Mouse (Mus musculus): Measurements from ENCODE around the gene Hist1h3e. TPM values are rescaled to one million over a fixed set of nuclear protein-coding genes. Genes with fewer than 3 reads are reported as not detected.

The Hist1h3e gene
- polyA plus RNA-seq, 1 experiment from 2014 or later, result 2.7 TPM

DNA sequence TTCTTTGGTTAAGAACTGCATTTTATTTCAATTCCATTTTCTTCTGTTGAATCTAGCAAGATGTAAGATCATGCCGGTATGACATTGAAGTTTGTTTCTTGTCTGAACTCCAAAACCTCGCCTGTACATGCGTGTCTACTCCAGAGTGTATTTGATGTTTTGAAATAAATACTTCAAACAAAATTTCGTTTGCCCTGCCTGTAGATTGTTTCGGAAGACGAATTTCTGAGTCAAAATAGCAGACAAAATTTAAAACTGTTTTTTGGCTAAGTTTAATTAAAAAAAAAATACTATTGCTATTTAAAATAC lies 43.9 kb downstream of the Hist1h3e start:
- no peaks in the 10 kb centered on the region for H3K36me3 ChIP-seq (ENCODE audit: control insufficient read depth, insufficient read depth, low read length)
- H3K9ac ChIP-seq (ENCODE audit: low read depth, low read length), result no peak overlapping the region
- under 1% methylated on average over 6 of the region's 6 CpGs for WGBS
- H3K4me2 ChIP-seq (ENCODE audit: low read depth, low read length), result peak overlapping the region; percentile 50
- no peaks in the 10 kb centered on the region for H3K27me3 ChIP-seq (replicated peaks; ENCODE audit: control insufficient read depth, insufficient read depth, low read length)
- H3K9me3 ChIP-seq (ENCODE audit: control insufficient read depth, low read length), result no peaks in the 10 kb centered on the region
- no peak for ATAC-seq
- H3K27ac ChIP-seq (ENCODE audit: low read length), result no peak overlapping the region
- H3K4me1 ChIP-seq (ENCODE audit: control insufficient read depth, insufficient read depth, low read length), result 0 out of 2 replicates have a peak, but pooled peaks cover 5% of the 10 kb centered on the region
- peak overlapping the region; percentile 50 for H3K4me3 ChIP-seq (ENCODE audit: low read length)

DNA sequence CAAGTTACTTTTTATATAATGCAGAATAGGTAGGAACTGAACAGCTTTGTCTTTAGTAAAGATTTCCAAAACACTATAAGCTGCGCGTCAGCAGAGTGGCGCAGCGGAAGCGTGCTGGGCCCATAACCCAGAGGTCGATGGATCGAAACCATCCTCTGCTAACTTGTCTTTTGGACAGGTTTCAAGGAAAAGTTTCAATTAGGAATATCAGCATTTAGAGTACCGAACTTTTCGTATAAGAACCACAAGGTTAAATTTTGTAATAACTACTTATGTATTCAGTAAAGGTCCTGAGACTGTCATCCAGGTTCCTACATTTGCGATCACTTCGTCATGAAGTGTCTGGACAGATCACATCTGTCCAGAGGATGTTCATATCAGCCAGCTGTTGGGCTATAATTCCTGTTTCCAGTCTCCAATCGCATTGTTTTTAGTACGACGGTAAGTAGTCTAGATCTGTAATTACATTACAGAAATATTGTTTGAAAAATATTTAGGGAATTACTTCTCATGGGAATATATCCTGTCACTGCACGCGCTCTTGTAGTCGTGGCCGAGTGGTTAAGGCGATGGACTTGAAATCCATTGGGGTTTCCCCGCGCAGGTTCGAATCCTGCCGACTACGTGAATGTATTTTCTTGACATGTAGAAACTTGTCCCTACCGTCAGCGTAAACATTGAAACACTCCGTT lies 44.4 kb downstream of the Hist1h3e start:
- Histone ChIP-seq H3K4me3 (ENCODE audit: low read length) (peak overlapping the region; percentile 50), H3K9me3 (ENCODE audit: control insufficient read depth, low read length) (no peaks in the 10 kb centered on the region), H3K27ac (ENCODE audit: low read length) (0 out of 2 replicates have a peak overlapping the region, but pooled peaks have one; percentile 35), H3K4me2 (ENCODE audit: low read depth, low read length) (peak overlapping the region; percentile 71), H3K36me3 (ENCODE audit: control insufficient read depth, insufficient read depth, low read length) (no peaks in the 10 kb centered on the region), H3K9ac (ENCODE audit: low read depth, low read length) (peak overlapping the region; percentile 58; the same call in 1 of the 2 replicates), H3K4me1 (ENCODE audit: control insufficient read depth, insufficient read depth, low read length) (0 out of 2 replicates have a peak, but pooled peaks cover 5% of the 10 kb centered on the region), H3K27me3 (replicated peaks; ENCODE audit: control insufficient read depth, insufficient read depth, low read length) (no peaks in the 10 kb centered on the region)
- peak; percentile 91 for ATAC-seq
- WGBS, result under 1% methylated on average over 27 of the region's 27 CpGs

DNA sequence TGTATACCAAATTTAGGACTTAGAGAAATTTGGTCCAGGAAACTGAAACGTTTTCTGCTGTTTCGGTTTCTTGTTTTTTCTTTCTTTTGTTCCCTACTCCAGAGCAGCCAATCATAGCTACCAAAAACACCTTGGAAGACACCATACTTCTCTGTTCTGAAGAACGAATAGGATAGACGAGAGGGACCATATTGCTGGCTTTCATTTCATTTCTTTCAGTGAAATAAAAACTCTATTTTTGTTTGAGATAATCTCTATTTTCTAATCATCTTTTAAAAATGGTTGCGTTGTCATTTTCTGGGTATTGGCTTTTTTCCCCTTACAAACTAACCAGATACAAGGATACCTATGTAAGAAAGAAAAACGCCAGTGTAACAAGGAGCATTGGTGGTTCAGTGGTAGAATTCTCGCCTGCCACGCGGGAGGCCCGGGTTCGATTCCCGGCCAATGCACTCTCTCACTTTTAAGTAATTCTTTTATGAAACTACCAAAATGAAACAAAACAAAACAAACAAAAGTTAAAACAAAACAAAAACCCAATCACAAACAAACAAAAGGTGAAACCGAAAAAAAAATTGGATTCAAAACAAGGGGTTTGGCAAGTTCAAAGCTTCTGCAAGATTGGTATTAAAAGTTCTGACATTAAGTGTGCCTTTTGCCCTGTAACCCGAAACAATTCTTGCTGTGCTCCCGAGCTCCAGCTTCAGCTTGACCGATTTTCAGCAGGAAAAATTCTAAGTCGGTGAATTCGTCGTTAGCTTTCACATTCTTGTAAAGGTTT lies 45.2 kb downstream of the Hist1h3e start:
- ATAC-seq, result peak; percentile 76
- H3K27ac ChIP-seq (ENCODE audit: low read length), result 0 out of 2 replicates have a peak overlapping the region, but pooled peaks have one; percentile 74
- H3K9ac ChIP-seq (ENCODE audit: low read depth, low read length), result 0 out of 2 replicates have a peak overlapping the region, but pooled peaks have one; percentile 58
- under 1% methylated on average over 19 of the region's 19 CpGs for WGBS
- H3K4me3 ChIP-seq (ENCODE audit: low read length), result peak overlapping the region; percentile 50
- H3K4me1 ChIP-seq (ENCODE audit: control insufficient read depth, insufficient read depth, low read length), result 0 out of 2 replicates have a peak, but pooled peaks cover 4% of the 10 kb centered on the region
- H3K4me2 ChIP-seq (ENCODE audit: low read depth, low read length), result peak overlapping the region; percentile 60
- H3K27me3 ChIP-seq (replicated peaks; ENCODE audit: control insufficient read depth, insufficient read depth, low read length), result no peaks in the 10 kb centered on the region
- H3K36me3 ChIP-seq (ENCODE audit: control insufficient read depth, insufficient read depth, low read length), result no peaks in the 10 kb centered on the region
- no peaks in the 10 kb centered on the region for H3K9me3 ChIP-seq (ENCODE audit: control insufficient read depth, low read length)

DNA sequence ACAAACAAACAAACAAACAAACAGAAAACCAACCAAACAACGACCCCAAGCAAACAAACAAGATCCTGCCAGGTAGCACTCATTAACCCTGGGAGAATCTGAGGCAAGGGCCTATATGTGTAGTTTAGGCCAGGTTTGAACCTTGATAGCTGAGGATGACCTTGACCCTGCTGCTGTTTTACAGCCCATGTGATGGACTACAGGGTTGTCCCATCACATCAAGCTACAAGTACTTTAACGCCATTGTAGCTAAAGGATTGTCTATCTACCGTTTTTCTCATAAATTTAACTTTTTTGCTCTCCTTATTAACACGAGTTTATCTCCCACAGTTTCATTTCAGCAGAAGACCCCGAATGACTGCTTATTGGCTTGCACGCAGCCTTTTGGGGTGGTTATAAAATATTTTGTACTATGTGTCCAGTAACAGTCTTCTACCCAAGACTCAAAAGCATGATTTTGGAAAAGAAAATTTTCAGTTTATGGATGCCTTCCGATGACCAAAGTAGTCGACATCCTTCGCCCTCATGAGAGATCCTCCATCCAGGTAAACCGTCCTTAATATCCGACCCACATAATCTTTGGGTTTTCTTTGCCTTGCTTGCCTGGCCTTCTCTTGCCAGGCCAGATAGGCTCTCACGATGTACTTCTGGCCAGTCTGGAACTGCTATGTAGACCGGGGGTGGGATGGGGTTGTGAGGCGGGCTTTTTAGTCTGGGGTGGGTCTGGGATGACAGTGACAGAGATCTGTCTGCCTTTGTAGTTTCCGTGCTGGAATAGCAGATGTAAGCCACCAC lies 46.1 kb downstream of the Hist1h3e start:
- H3K4me3 ChIP-seq (ENCODE audit: low read length), result peak overlapping the region; percentile 32
- no peak overlapping the region for H3K9ac ChIP-seq (ENCODE audit: low read depth, low read length)
- H3K4me2 ChIP-seq (ENCODE audit: low read depth, low read length), result peak overlapping the region; percentile 53
- 52% methylated on average over 15 of the region's 15 CpGs for WGBS
- ATAC-seq, result no peak
- H3K27me3 ChIP-seq (replicated peaks; ENCODE audit: control insufficient read depth, insufficient read depth, low read length), result no peaks in the 10 kb centered on the region
- no peak overlapping the region for H3K27ac ChIP-seq (ENCODE audit: low read length)
- H3K9me3 ChIP-seq (ENCODE audit: control insufficient read depth, low read length), result no peaks in the 10 kb centered on the region
- no peaks in the 10 kb centered on the region for H3K36me3 ChIP-seq (ENCODE audit: control insufficient read depth, insufficient read depth, low read length)
- H3K4me1 ChIP-seq (ENCODE audit: control insufficient read depth, insufficient read depth, low read length), result 0 out of 2 replicates have a peak, but pooled peaks cover 3% of the 10 kb centered on the region

DNA sequence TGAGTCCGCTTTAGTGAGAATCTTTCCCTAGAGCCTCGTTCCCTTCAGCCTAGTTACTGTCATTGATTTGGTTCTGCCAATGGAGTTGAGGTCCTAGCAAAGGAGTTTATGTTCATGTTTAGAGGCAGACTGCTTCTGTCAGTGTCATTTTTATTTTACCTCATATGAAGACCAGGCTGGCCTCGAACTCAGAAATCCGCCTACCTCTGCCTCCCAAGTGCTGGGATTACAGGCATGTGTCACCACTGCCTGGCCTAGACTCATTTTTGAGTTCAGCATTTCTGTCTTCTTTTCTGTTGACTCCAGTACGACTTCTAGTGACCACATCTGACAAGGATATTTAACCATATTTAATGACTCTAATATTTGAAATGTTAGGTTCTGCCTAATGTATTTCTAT lies 46.9 kb downstream of the Hist1h3e start:
- H3K9me3 ChIP-seq (ENCODE audit: control insufficient read depth, low read length), result no peaks in the 10 kb centered on the region
- H3K27ac ChIP-seq (ENCODE audit: low read length), result no peak overlapping the region
- no peak overlapping the region for H3K9ac ChIP-seq (ENCODE audit: low read depth, low read length)
- H3K27me3 ChIP-seq (replicated peaks; ENCODE audit: control insufficient read depth, insufficient read depth, low read length), result no peaks in the 10 kb centered on the region
- H3K36me3 ChIP-seq (ENCODE audit: control insufficient read depth, insufficient read depth, low read length), result no peaks in the 10 kb centered on the region
- peaks cover 6% of the 10 kb centered on the region; the same call in 1 of the 2 replicates for H3K4me1 ChIP-seq (ENCODE audit: control insufficient read depth, insufficient read depth, low read length)
- H3K4me3 ChIP-seq (ENCODE audit: low read length), result no peak overlapping the region
- WGBS, result 78% methylated on average over 5 of the region's 5 CpGs
- ATAC-seq, result no peak
- H3K4me2 ChIP-seq (ENCODE audit: low read depth, low read length), result no peak overlapping the region

DNA sequence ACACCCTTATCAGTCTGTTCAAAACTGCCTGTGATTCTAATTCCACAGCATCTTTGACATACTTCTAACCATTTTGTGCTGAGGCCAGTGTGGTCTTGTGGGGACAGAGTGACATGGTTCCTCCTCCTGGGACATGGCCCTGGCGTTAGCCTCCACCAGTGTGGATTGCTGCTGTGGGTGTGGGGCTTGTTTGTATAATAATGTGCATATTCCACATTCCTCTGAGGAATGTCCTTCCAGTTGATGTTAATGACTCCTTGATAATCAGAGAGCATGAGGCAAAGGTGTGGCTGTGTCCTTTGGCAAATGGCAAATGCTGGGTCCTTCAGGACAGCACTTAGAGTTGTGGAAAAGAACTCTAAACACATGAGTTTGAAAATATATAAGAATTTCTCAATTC lies 48.7 kb downstream of the Hist1h3e start:
- Histone ChIP-seq H3K27me3 (replicated peaks; ENCODE audit: control insufficient read depth, insufficient read depth, low read length) (no peaks in the 10 kb centered on the region), H3K9ac (ENCODE audit: low read depth, low read length) (no peak overlapping the region), H3K4me1 (ENCODE audit: control insufficient read depth, insufficient read depth, low read length) (peaks cover 13% of the 10 kb centered on the region; the same call in 1 of the 2 replicates), H3K27ac (ENCODE audit: low read length) (no peak overlapping the region), H3K4me2 (ENCODE audit: low read depth, low read length) (no peak overlapping the region), H3K36me3 (ENCODE audit: control insufficient read depth, insufficient read depth, low read length) (no peaks in the 10 kb centered on the region), H3K4me3 (ENCODE audit: low read length) (no peak overlapping the region), H3K9me3 (ENCODE audit: control insufficient read depth, low read length) (no peaks in the 10 kb centered on the region)
- WGBS, result 92% methylated on average over 1 of the region's 1 CpGs
- no peak for ATAC-seq

Small RNAs within 50 kb of the gene (microRNA-seq; reads per million reads assigned to microRNA genes)
- gene Gm44297 (not detected), gene Gm44359 (not detected), gene Gm44394 (not detected), gene n-TStga1 (not detected)

Other genes with a start within 250 kb of the Hist1h3e start
- gene Zfp322a, start 193.2 kb downstream of the Hist1h3e start, polyA plus RNA-seq (2015; fragmentation: Nextera tagmentation; extraction: Ambion mirVana), result 30.1 and 31.7 TPM in 2 replicates
- gene Abt1, start 138.5 kb downstream of the Hist1h3e start, polyA plus RNA-seq (2015; fragmentation: Nextera tagmentation; extraction: Ambion mirVana), result 10.2 and 11.2 TPM in 2 replicates
- 0.07 and 0.11 TPM in 2 replicates for gene Btn1a1, start 96.5 kb downstream of the Hist1h3e start, polyA plus RNA-seq (2015; fragmentation: Nextera tagmentation; extraction: Ambion mirVana)
- gene Btn2a2, start 73.5 kb downstream of the Hist1h3e start, polyA plus RNA-seq (2015; fragmentation: Nextera tagmentation; extraction: Ambion mirVana), result 0.12 TPM in 2 replicates
- gene Hist1h4h, start 31.3 kb downstream of the Hist1h3e start, polyA plus RNA-seq (2015; fragmentation: Nextera tagmentation; extraction: Ambion mirVana), result 3.5 and 3.7 TPM in 2 replicates
- gene Hist1h2af, start 28.5 kb downstream of the Hist1h3e start, polyA plus RNA-seq (2015; fragmentation: Nextera tagmentation; extraction: Ambion mirVana), result 2.5 and 3.6 TPM in 2 replicates
- 2.6 and 3.7 TPM in 2 replicates for gene Hist1h3g, start 26.9 kb downstream of the Hist1h3e start, polyA plus RNA-seq (2015; fragmentation: Nextera tagmentation; extraction: Ambion mirVana)
- gene Hist1h2bh, start 19.0 kb downstream of the Hist1h3e start, polyA plus RNA-seq (2015; fragmentation: Nextera tagmentation; extraction: Ambion mirVana), result 0.65 and 0.94 TPM in 2 replicates
- 0.44 and 0.60 TPM in 2 replicates for gene Hist1h3f, start 18.3 kb downstream of the Hist1h3e start, polyA plus RNA-seq (2015; fragmentation: Nextera tagmentation; extraction: Ambion mirVana)
- 0.68 and 0.98 TPM in 2 replicates for gene Hist1h4f, start 10.7 kb downstream of the Hist1h3e start, polyA plus RNA-seq (2015; fragmentation: Nextera tagmentation; extraction: Ambion mirVana)
- 0.28 and 0.42 TPM in 2 replicates for gene Hist1h1d, start 9.1 kb downstream of the Hist1h3e start, polyA plus RNA-seq (2015; fragmentation: Nextera tagmentation; extraction: Ambion mirVana)
- gene Hist1h2ae, start 8.9 kb upstream of the Hist1h3e start, polyA plus RNA-seq (2015; fragmentation: Nextera tagmentation; extraction: Ambion mirVana), result 39.1 and 46.5 TPM in 2 replicates
- 8.7 and 8.8 TPM in 2 replicates for gene Hist1h2bg, start 9.0 kb upstream of the Hist1h3e start, polyA plus RNA-seq (2015; fragmentation: Nextera tagmentation; extraction: Ambion mirVana)
- 0.62 and 2.1 TPM in 2 replicates for gene Hist1h2bf, start 11.8 kb upstream of the Hist1h3e start, polyA plus RNA-seq (2015; fragmentation: Nextera tagmentation; extraction: Ambion mirVana)
- 0.65 and 2.7 TPM in 2 replicates for gene Hist1h2ad, start 12.0 kb upstream of the Hist1h3e start, polyA plus RNA-seq (2015; fragmentation: Nextera tagmentation; extraction: Ambion mirVana)
- 3.8 and 4.8 TPM in 2 replicates for gene Hist1h3d, start 13.4 kb upstream of the Hist1h3e start, polyA plus RNA-seq (2015; fragmentation: Nextera tagmentation; extraction: Ambion mirVana)
- 61.7 and 73.9 TPM in 2 replicates for gene Hist1h4d, start 19.2 kb upstream of the Hist1h3e start, polyA plus RNA-seq (2015; fragmentation: Nextera tagmentation; extraction: Ambion mirVana)
- gene Hist1h2be, start 58.8 kb upstream of the Hist1h3e start, polyA plus RNA-seq (2015; fragmentation: Nextera tagmentation; extraction: Ambion mirVana), result 1.4 and 2.3 TPM in 2 replicates
- 10.4 and 13.7 TPM in 2 replicates for gene Hist1h1e, start 60.2 kb upstream of the Hist1h3e start, polyA plus RNA-seq (2015; fragmentation: Nextera tagmentation; extraction: Ambion mirVana)
- 0.94 and 1.0 TPM in 2 replicates for gene Hist1h2ac, start 121.6 kb upstream of the Hist1h3e start, polyA plus RNA-seq (2015; fragmentation: Nextera tagmentation; extraction: Ambion mirVana)
- gene Hist1h2bc, start 121.8 kb upstream of the Hist1h3e start, polyA plus RNA-seq (2015; fragmentation: Nextera tagmentation; extraction: Ambion mirVana), result 101 and 110 TPM in 2 replicates
- gene Hist1h1t, start 133.4 kb upstream of the Hist1h3e start, polyA plus RNA-seq (2015; fragmentation: Nextera tagmentation; extraction: Ambion mirVana), result 0.15 and 0.20 TPM in 2 replicates
- 2.9 and 3.1 TPM in 2 replicates for gene Hist1h4c, start 136.1 kb upstream of the Hist1h3e start, polyA plus RNA-seq (2015; fragmentation: Nextera tagmentation; extraction: Ambion mirVana)
- gene Hfe, start 148.5 kb upstream of the Hist1h3e start, polyA plus RNA-seq (2015; fragmentation: Nextera tagmentation; extraction: Ambion mirVana), result 8.5 and 9.7 TPM in 2 replicates
- gene Hist1h1c, start 176.4 kb upstream of the Hist1h3e start, polyA plus RNA-seq (2015; fragmentation: Nextera tagmentation; extraction: Ambion mirVana), result 33.6 and 35.3 TPM in 2 replicates
- gene Hist1h3c, start 183.2 kb upstream of the Hist1h3e start, polyA plus RNA-seq (2015; fragmentation: Nextera tagmentation; extraction: Ambion mirVana), result 3.2 and 4.9 TPM in 2 replicates
- gene Hist1h2bb, start 184.4 kb upstream of the Hist1h3e start, polyA plus RNA-seq (2015; fragmentation: Nextera tagmentation; extraction: Ambion mirVana), result 1.7 and 2.0 TPM in 2 replicates
- gene Hist1h2ab, start 188.8 kb upstream of the Hist1h3e start, polyA plus RNA-seq (2015; fragmentation: Nextera tagmentation; extraction: Ambion mirVana), result 16.9 and 20.0 TPM in 2 replicates
- gene Hist1h3b, start 189.9 kb upstream of the Hist1h3e start, polyA plus RNA-seq (2015; fragmentation: Nextera tagmentation; extraction: Ambion mirVana), result 4.7 and 7.4 TPM in 2 replicates
- gene Hist1h4b, start 194.6 kb upstream of the Hist1h3e start, polyA plus RNA-seq (2015; fragmentation: Nextera tagmentation; extraction: Ambion mirVana), result 1.4 and 2.1 TPM in 2 replicates
- gene Hist1h4a, start 198.9 kb upstream of the Hist1h3e start, polyA plus RNA-seq (2015; fragmentation: Nextera tagmentation; extraction: Ambion mirVana), result 0.60 TPM in 1 of 2 replicates, not detected in the other
- 3.1 and 4.2 TPM in 2 replicates for gene Hist1h3a, start 200.0 kb upstream of the Hist1h3e start, polyA plus RNA-seq (2015; fragmentation: Nextera tagmentation; extraction: Ambion mirVana)
- 0.38 and 0.99 TPM in 2 replicates for gene Hist1h1a, start 201.3 kb upstream of the Hist1h3e start, polyA plus RNA-seq (2015; fragmentation: Nextera tagmentation; extraction: Ambion mirVana)
- gene Trim38, start 207.5 kb upstream of the Hist1h3e start, polyA plus RNA-seq (2015; fragmentation: Nextera tagmentation; extraction: Ambion mirVana), result 0.11 and 0.12 TPM in 2 replicates
- gene Slc17a2, start 244.6 kb upstream of the Hist1h3e start, polyA plus RNA-seq (2015; fragmentation: Nextera tagmentation; extraction: Ambion mirVana), result 0.11 TPM in 1 of 2 replicates, not detected in the other